Comparison of ENCODE assay signal across 7 mouse cellular contexts in the genomic region with DNA sequence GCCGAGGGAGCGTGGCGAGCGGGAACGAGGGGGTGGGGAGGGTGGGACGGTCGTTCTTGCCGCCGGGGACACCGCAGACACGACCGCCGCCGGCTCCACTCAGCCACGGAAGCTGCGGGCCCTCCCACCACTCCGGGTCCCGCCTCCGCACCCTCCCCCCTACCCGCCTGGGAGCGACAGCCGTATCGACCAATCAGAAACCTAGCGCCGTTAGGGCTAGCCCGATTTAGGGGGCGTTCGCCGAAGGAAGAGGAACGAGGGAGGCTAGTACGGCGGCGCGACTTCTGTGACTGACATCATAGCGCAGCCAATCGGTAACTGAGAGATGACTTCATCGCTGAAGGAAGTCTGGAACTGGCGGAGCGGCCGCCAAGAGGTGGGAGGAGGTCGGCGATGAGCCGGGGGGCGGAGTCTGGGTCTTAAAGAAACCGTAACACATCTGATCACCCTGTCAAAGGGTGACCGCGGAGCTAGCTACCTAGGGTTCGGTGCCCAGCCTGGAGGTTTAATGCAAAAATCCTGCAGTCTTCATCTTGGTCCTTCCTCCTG. TPM values are rescaled to one million over a fixed set of nuclear protein-coding genes. Genes with fewer than 3 reads are reported as not detected.
A peak's percentile ranks its signal among the peaks of the same experiment; 100 is the strongest.
DNase-seq lines count a peak whose midpoint lies in the region; ATAC-seq lines count a peak whose summit lies in the region.

A gene (minus strand): TSS at position 128 of the 549 bp plus-strand sequence.

- peak; percentile 99 for ATAC-seq in intestine, embryonic 16.5 days
- ATAC-seq in midbrain, embryonic 11.5 days (ENCODE audit: low FRiP score): peak; percentile 99

- H3K27ac ChIP-seq in intestine, embryonic 16.5 days (ENCODE audit: low read length): peak within 1 kb of the TSS; percentile 73
- peak within 1 kb of the TSS; percentile 30 for H3K27ac ChIP-seq in midbrain, embryonic 11.5 days (ENCODE audit: low read depth, low read length)

- H3K4me1 ChIP-seq in intestine, embryonic 16.5 days (ENCODE audit: control insufficient read depth, insufficient read depth, low read length): peaks cover 30% of the 10 kb centered on the region
- H3K4me1 ChIP-seq in midbrain, embryonic 11.5 days (ENCODE audit: control insufficient read depth, insufficient read depth, low read length): peaks cover 7% of the 10 kb centered on the region

- H3K36me3 ChIP-seq in intestine, embryonic 16.5 days (ENCODE audit: control insufficient read depth, insufficient read depth, low read length): no peaks in the 10 kb centered on the region
- 0 out of 2 replicates have a peak, but pooled peaks cover 3% of the 10 kb centered on the region for H3K36me3 ChIP-seq in midbrain, embryonic 11.5 days (ENCODE audit: control insufficient read depth, insufficient read depth, low read length)

- H3K27me3 ChIP-seq in intestine, embryonic 16.5 days (replicated peaks; ENCODE audit: control insufficient read depth, insufficient read depth, low read length): no peaks in the 10 kb centered on the region
- H3K27me3 ChIP-seq in midbrain, embryonic 11.5 days (ENCODE audit: control insufficient read depth, insufficient read depth, low read length): no peaks in the 10 kb centered on the region

- peak within 1 kb of the TSS; percentile 92 for H3K9ac ChIP-seq in intestine, embryonic 16.5 days (ENCODE audit: low read depth, low read length)
- H3K9ac ChIP-seq in midbrain, embryonic 11.5 days (ENCODE audit: low read length): peak within 1 kb of the TSS; percentile 92

- H3K4me3 ChIP-seq in intestine, embryonic 16.5 days (ENCODE audit: low read length): peak within 1 kb of the TSS; percentile 95
- H3K4me3 ChIP-seq in midbrain, embryonic 11.5 days (ENCODE audit: low read depth, low read length): peak within 1 kb of the TSS; percentile 93

- intact Hi-C loops in left cerebral cortex, postnatal 36 days (cut with DNase I): no loop called here

- peak within 1 kb of the TSS; percentile 88 for H3K4me2 ChIP-seq in intestine, embryonic 16.5 days (ENCODE audit: low read depth, low read length)
- H3K4me2 ChIP-seq in midbrain, embryonic 11.5 days: peak within 1 kb of the TSS; percentile 90

- DNase-seq in adrenal gland, adult 8-10 months: peak; percentile 99
- DNase-seq in embryo, embryonic 9.5 days (ENCODE audit: extremely low spot score): peak; percentile 100
- peak; percentile 98 for DNase-seq in gastrocnemius, postnatal 4 days (ENCODE audit: low spot score in 2 of 2)
- DNase-seq in left cerebral cortex, postnatal 36 days (ENCODE audit: low spot score in 2 of 2): peak; percentile 99
- DNase-seq in midbrain, embryonic 11.5 days (ENCODE audit: low spot score, missing footprints): peak; percentile 100
- DNase-seq in skeletal muscle tissue, adult 2 months (ENCODE audit: low read depth, low spot score): peak; percentile 100

- WGBS in intestine, embryonic 16.5 days: under 1% methylated on average over 48 of the region's 48 CpGs
- WGBS in midbrain, embryonic 11.5 days: under 1% methylated on average over 48 of the region's 48 CpGs

- H3K9me3 ChIP-seq in intestine, embryonic 16.5 days (ENCODE audit: control insufficient read depth, low read length): no peaks in the 10 kb centered on the region
- H3K9me3 ChIP-seq in midbrain, embryonic 11.5 days (ENCODE audit: control insufficient read depth, low read length): no peaks in the 10 kb centered on the region

RNA-seq across cellular contexts. Expression of the gene that starts here (rescaled TPM):
- 10 to 100 TPM; 23.4 to 48.9 (median 33.4) TPM for total RNA-seq in adrenal gland, adult 8-10 months (2022)
- total RNA-seq in gastrocnemius, postnatal 4 days (2021): 10 to 100 TPM; 54.1 to 55.7 TPM
- 13.7 and 16.5 TPM in 2 replicates for polyA plus RNA-seq in intestine, embryonic 16.5 days (2015; fragmentation: Nextera tagmentation; extraction: Ambion mirVana)
- total RNA-seq in left cerebral cortex, postnatal 36 days (2021): 10 to 100 TPM; 56.9 to 79.7 TPM
- 20.7 and 21.8 TPM in 2 replicates for polyA plus RNA-seq in midbrain, embryonic 11.5 days (2014; fragmentation: Nextera tagmentation; extraction: Ambion mirVana)

Comparison
In these comparisons a context has a peak if more than half of its experiments do, and no peak if none do; other contexts are left out.
1. Peak in every context shown above with its lines: DNase-seq, ATAC-seq, H3K4me3 ChIP-seq and H3K27ac ChIP-seq.